Mouse (Mus musculus): ENCODE results near the gene Tax1bp3. TPM values are rescaled to one million over a fixed set of nuclear protein-coding genes. Genes with fewer than 3 reads are reported as not detected.

Tax1bp3 gene
- polyA plus RNA-seq, 1 experiment: 123 TPM

GRCm38 (mm10) chr11:73207621-73208020 lies 30.7 kb downstream of the Tax1bp3 start:
- Histone ChIP-seq H3K4me3 (replicated peaks; ENCODE audit: extremely low read depth, low read depth, low read length) (no peak overlapping the region), H3K4me1 (ENCODE audit: control insufficient read depth, insufficient read depth, low read length) (no peaks in the 10 kb centered on the region)
- 79% methylated on average over 2 of the region's 2 CpGs for WGBS
- TF ChIP-seq POLR2A (IDR thresholded peaks at IDR 0.05; ENCODE audit: borderline replicate concordance, extremely low read depth, low read depth, low read length): no peak
- TF ChIP-seq CTCF (IDR thresholded peaks at IDR 0.05; ENCODE audit: insufficient read depth, low read length): no peak
- no peak for DNase-seq

- 72% methylated on average over 3 of the region's 3 CpGs for WGBS
- no peak for TF ChIP-seq POLR2A (IDR thresholded peaks at IDR 0.05; ENCODE audit: borderline replicate concordance, extremely low read depth, low read depth, low read length)
- TF ChIP-seq CTCF (IDR thresholded peaks at IDR 0.05; ENCODE audit: insufficient read depth, low read length): no peak
- DNase-seq: no peak
- Histone ChIP-seq H3K4me1 (ENCODE audit: control insufficient read depth, insufficient read depth, low read length) (no peaks in the 10 kb centered on the region), H3K4me3 (replicated peaks; ENCODE audit: extremely low read depth, low read depth, low read length) (no peak overlapping the region)
Measured at GRCm38 (mm10) chr11:73213956-73214355, 37.1 kb downstream of the Tax1bp3 start.

GRCm38 (mm10) chr11:73219671-73220070 lies 42.8 kb downstream of the Tax1bp3 start:
- TF ChIP-seq CTCF (IDR thresholded peaks at IDR 0.05; ENCODE audit: insufficient read depth, low read length) (no peak), POLR2A (IDR thresholded peaks at IDR 0.05; ENCODE audit: borderline replicate concordance, extremely low read depth, low read depth, low read length) (no peak)
- H3K4me3 ChIP-seq (replicated peaks; ENCODE audit: extremely low read depth, low read depth, low read length): no peak overlapping the region
- DNase-seq: no peak
- H3K4me1 ChIP-seq (ENCODE audit: control insufficient read depth, insufficient read depth, low read length): no peaks in the 10 kb centered on the region
- 59% methylated on average over 2 of the region's 2 CpGs for WGBS

- no peaks in the 10 kb centered on the region for H3K4me1 ChIP-seq (ENCODE audit: control insufficient read depth, insufficient read depth, low read length)
- WGBS: 79% methylated on average over 1 of the region's 1 CpGs
- TF ChIP-seq POLR2A (IDR thresholded peaks at IDR 0.05; ENCODE audit: borderline replicate concordance, extremely low read depth, low read depth, low read length) (no peak), CTCF (IDR thresholded peaks at IDR 0.05; ENCODE audit: insufficient read depth, low read length) (no peak)
- DNase-seq: no peak
- no peak overlapping the region for H3K4me3 ChIP-seq (replicated peaks; ENCODE audit: extremely low read depth, low read depth, low read length)
Measured at GRCm38 (mm10) chr11:73220651-73221050, 43.8 kb downstream of the Tax1bp3 start.

GRCm38 (mm10) chr11:73222846-73223245 lies 46.0 kb downstream of the Tax1bp3 start:
- Histone ChIP-seq H3K4me3 (replicated peaks; ENCODE audit: extremely low read depth, low read depth, low read length) (no peak overlapping the region), H3K4me1 (ENCODE audit: control insufficient read depth, insufficient read depth, low read length) (no peaks in the 10 kb centered on the region)
- DNase-seq: no peak
- TF ChIP-seq POLR2A (IDR thresholded peaks at IDR 0.05; ENCODE audit: borderline replicate concordance, extremely low read depth, low read depth, low read length): no peak
- no peak for TF ChIP-seq CTCF (IDR thresholded peaks at IDR 0.05; ENCODE audit: insufficient read depth, low read length)
- WGBS: 27% methylated on average over 5 of the region's 5 CpGs

- Histone ChIP-seq H3K4me3 (replicated peaks; ENCODE audit: extremely low read depth, low read depth, low read length) (no peak overlapping the region), H3K4me1 (ENCODE audit: control insufficient read depth, insufficient read depth, low read length) (no peaks in the 10 kb centered on the region)
- peak; percentile 42; the same call in 1 of the 2 replicates for TF ChIP-seq CTCF (IDR thresholded peaks at IDR 0.05; ENCODE audit: insufficient read depth, low read length)
- no peak for TF ChIP-seq POLR2A (IDR thresholded peaks at IDR 0.05; ENCODE audit: borderline replicate concordance, extremely low read depth, low read depth, low read length)
- DNase-seq: peak; percentile 36
- 61% methylated on average over 2 of the region's 2 CpGs for WGBS
Measured at GRCm38 (mm10) chr11:73223966-73224365, 47.1 kb downstream of the Tax1bp3 start.

- Histone ChIP-seq H3K4me1 (ENCODE audit: control insufficient read depth, insufficient read depth, low read length) (no peaks in the 10 kb centered on the region), H3K4me3 (replicated peaks; ENCODE audit: extremely low read depth, low read depth, low read length) (no peak overlapping the region)
- TF ChIP-seq POLR2A (IDR thresholded peaks at IDR 0.05; ENCODE audit: borderline replicate concordance, extremely low read depth, low read depth, low read length): no peak
- no peak for TF ChIP-seq CTCF (IDR thresholded peaks at IDR 0.05; ENCODE audit: insufficient read depth, low read length)
- DNase-seq: no peak
- 82% methylated on average over 6 of the region's 6 CpGs for WGBS
Measured at GRCm38 (mm10) chr11:73225856-73226255, 49.0 kb downstream of the Tax1bp3 start.

- no peak overlapping the region for H3K4me3 ChIP-seq (replicated peaks; ENCODE audit: extremely low read depth, low read depth, low read length)
- TF ChIP-seq POLR2A (IDR thresholded peaks at IDR 0.05; ENCODE audit: borderline replicate concordance, extremely low read depth, low read depth, low read length) (no peak), CTCF (IDR thresholded peaks at IDR 0.05; ENCODE audit: insufficient read depth, low read length) (no peak)
- H3K4me1 ChIP-seq (ENCODE audit: control insufficient read depth, insufficient read depth, low read length): no peaks in the 10 kb centered on the region
- DNase-seq: no peak
- 65% methylated on average over 5 of the region's 5 CpGs for WGBS
Measured at GRCm38 (mm10) chr11:73228881-73229280, 52.0 kb downstream of the Tax1bp3 start.

GRCm38 (mm10) chr11:73230081-73230480 lies 53.2 kb downstream of the Tax1bp3 start:
- TF ChIP-seq CTCF (IDR thresholded peaks at IDR 0.05; ENCODE audit: insufficient read depth, low read length) (no peak), POLR2A (IDR thresholded peaks at IDR 0.05; ENCODE audit: borderline replicate concordance, extremely low read depth, low read depth, low read length) (no peak)
- WGBS: 75% methylated on average over 5 of the region's 5 CpGs
- no peak for DNase-seq
- Histone ChIP-seq H3K4me3 (replicated peaks; ENCODE audit: extremely low read depth, low read depth, low read length) (no peak overlapping the region), H3K4me1 (ENCODE audit: control insufficient read depth, insufficient read depth, low read length) (no peaks in the 10 kb centered on the region)

- 50% methylated on average over 2 of the region's 2 CpGs for WGBS
- TF ChIP-seq CTCF (IDR thresholded peaks at IDR 0.05; ENCODE audit: insufficient read depth, low read length) (no peak), POLR2A (IDR thresholded peaks at IDR 0.05; ENCODE audit: borderline replicate concordance, extremely low read depth, low read depth, low read length) (no peak)
- Histone ChIP-seq H3K4me1 (ENCODE audit: control insufficient read depth, insufficient read depth, low read length) (no peaks in the 10 kb centered on the region), H3K4me3 (replicated peaks; ENCODE audit: extremely low read depth, low read depth, low read length) (no peak overlapping the region)
- DNase-seq: no peak
Measured at GRCm38 (mm10) chr11:73232513-73232912, 55.6 kb downstream of the Tax1bp3 start.

Other genes with a start within 250 kb of the Tax1bp3 start
- 253 and 256 TPM in 2 replicates for gene Atp2a3, start 215.9 kb upstream of the Tax1bp3 start, polyA plus RNA-seq (2012; rRNA removed)
- 3.2 and 4.4 TPM in 2 replicates for gene P2rx1, start 178.0 kb upstream of the Tax1bp3 start, polyA plus RNA-seq (2012; rRNA removed)
- gene Camkk1, start 158.1 kb upstream of the Tax1bp3 start, polyA plus RNA-seq (2012; rRNA removed): 8.7 and 9.3 TPM in 2 replicates
- 1.7 and 3.6 TPM in 2 replicates for gene Ncbp3, start 129.3 kb upstream of the Tax1bp3 start, polyA plus RNA-seq (2012; rRNA removed)
- gene Itgae, start 86.5 kb upstream of the Tax1bp3 start, polyA plus RNA-seq (2012; rRNA removed): 3.8 and 4.3 TPM in 2 replicates
- 0.41 and 0.70 TPM in 2 replicates for gene Haspin, start 38.8 kb upstream of the Tax1bp3 start, polyA plus RNA-seq (2012; rRNA removed)
- gene P2rx5, start 16.7 kb upstream of the Tax1bp3 start, polyA plus RNA-seq (2012; rRNA removed): 3.2 and 5.5 TPM in 2 replicates
- 47.9 and 55.4 TPM in 2 replicates for gene Emc6, start within 50 bp of the Tax1bp3 start, polyA plus RNA-seq (2012; rRNA removed)
- 14.2 and 17.2 TPM in 2 replicates for gene Ctns, start 22.0 kb downstream of the Tax1bp3 start, polyA plus RNA-seq (2012; rRNA removed)
- 3.7 and 4.4 TPM in 2 replicates for gene Shpk, start 22.4 kb downstream of the Tax1bp3 start, polyA plus RNA-seq (2012; rRNA removed)
- 0.09 and 0.55 TPM in 2 replicates for gene Trpv1, start 57.2 kb downstream of the Tax1bp3 start, polyA plus RNA-seq (2012; rRNA removed)
- 0.14 and 0.49 TPM in 2 replicates for gene Trpv3, start 90.3 kb downstream of the Tax1bp3 start, polyA plus RNA-seq (2012; rRNA removed)
- gene Aspa, start 152.5 kb downstream of the Tax1bp3 start, polyA plus RNA-seq (2012; rRNA removed): 1.5 and 2.2 TPM in 2 replicates
- 0.05 TPM in 1 of 2 replicates, not detected in the other for gene Gm49340, start 152.7 kb downstream of the Tax1bp3 start, polyA plus RNA-seq (2012; rRNA removed)
- gene Spata22, start 152.7 kb downstream of the Tax1bp3 start, polyA plus RNA-seq (2012; rRNA removed): not detected in 2 replicates
- not detected in 2 replicates for gene Olfr20, start 173.7 kb downstream of the Tax1bp3 start, polyA plus RNA-seq (2012; rRNA removed)
- not detected in 2 replicates for gene Olfr376, start 194.2 kb downstream of the Tax1bp3 start, polyA plus RNA-seq (2012; rRNA removed)
- not detected in 2 replicates for gene Olfr1, start 222.5 kb downstream of the Tax1bp3 start, polyA plus RNA-seq (2012; rRNA removed)